Mouse (Mus musculus) bone marrow macrophage, adult 2 months (primary cell): ENCODE measurements around the gene Olfr1191-ps1. TPM values are rescaled to one million over a fixed set of nuclear protein-coding genes. Genes with fewer than 3 reads are reported as not detected.
"Not testable (repeated sequence)": the region's sequence is repeated elsewhere in the genome, so short reads cannot be mapped to it uniquely, and the experiment has no call there.

ENCODE experiments used
- H3K27ac ChIP-seq: 2 replicates; pipeline ENCODE4 v1.5.1; 2012; ENCODE audit warnings: low read depth, low read length; ENCODE audit not compliant: insufficient read depth
- H3K4me1 ChIP-seq: 2 replicates; pipeline ENCODE4 v1.6.1; 2012; ENCODE audit warnings: low read length; ENCODE audit not compliant: control insufficient read depth, insufficient read depth
- H3K4me3 ChIP-seq: 2 replicates; pipeline ENCODE4 v1.5.1; 2012; ENCODE audit warnings: mild to moderate bottlenecking, low read length, moderate library complexity; ENCODE audit not compliant: insufficient read depth
- CTCF ChIP-seq: IDR thresholded peaks from 2 replicates; pipeline ENCODE4 v1.5.1; 2012; ENCODE audit warnings: low read depth, mild to moderate bottlenecking, low read length, moderate library complexity
- POLR2A ChIP-seq: IDR thresholded peaks from 2 replicates; pipeline ENCODE4 v1.6.1; 2012; ENCODE audit warnings: mild to moderate bottlenecking, low read depth, low read length, borderline replicate concordance
- polyA plus RNA-seq: library from polyadenylated mRNA; stranded (reverse); fragments of >200 nt; gene quantifications from 2 replicates; pipeline ENCODE4 v1.2.4, GENCODE M21; 2012; ENCODE audit not compliant: missing spikeins, insufficient read depth, insufficient read length

The Olfr1191-ps1 gene
- 0.12 TPM in 1 of 2 replicates, not detected in the other for polyA plus RNA-seq

- H3K4me1 ChIP-seq, H3K4me3 ChIP-seq, H3K27ac ChIP-seq: not testable (repeated sequence)
These were observed at the start of gene Olfr1191-ps1 for GRCm38 (mm10) chr2:88640242-88640641. Gene Olfr1191-ps1 (plus strand): TSS chr2:88640542.

GRCm38 (mm10) chr2:88648209-88648608 lies 7.9 kb downstream of the Olfr1191-ps1 start, which contains the start of gene Olfr1192-ps1:
Gene Olfr1192-ps1 (plus strand): TSS chr2:88648509.
- H3K4me1 ChIP-seq = no peaks in the 10 kb centered on the region
- no peak within 1 kb of the TSS for H3K27ac ChIP-seq
- no peak within 1 kb of the TSS for H3K4me3 ChIP-seq
- no peak for TF ChIP-seq CTCF
- TF ChIP-seq POLR2A = no peak

- H3K4me3 ChIP-seq, H3K4me1 ChIP-seq, H3K27ac ChIP-seq: not testable (repeated sequence)
These were observed 35.0 kb downstream of the Olfr1191-ps1 start, which contains the start of gene Olfr1193 for GRCm38 (mm10) chr2:88675328-88675727. Gene Olfr1193 (plus strand): TSS chr2:88675628.

GRCm38 (mm10) chr2:88689087-88689486 lies 48.7 kb downstream of the Olfr1191-ps1 start, which contains the start of gene Olfr1195:
Gene Olfr1195 (minus strand): TSS chr2:88689187.
- TF ChIP-seq CTCF = no peak
- TF ChIP-seq POLR2A = no peak
- Histone ChIP-seq H3K4me3 (no peak within 1 kb of the TSS), H3K4me1 (no peaks in the 10 kb centered on the region), H3K27ac (no peak within 1 kb of the TSS)

Other genes starting within 250 kb of the Olfr1191-ps1 start
- not detected in 2 replicates for gene Olfr1179, start 234.1 kb upstream of the Olfr1191-ps1 start, polyA plus RNA-seq
- not detected in 2 replicates for gene Olfr1180, start 221.4 kb upstream of the Olfr1191-ps1 start, polyA plus RNA-seq
- not detected in 2 replicates for gene Olfr1181, start 214.4 kb upstream of the Olfr1191-ps1 start, polyA plus RNA-seq
- not detected in 2 replicates for gene Gm13757, start 191.4 kb upstream of the Olfr1191-ps1 start, polyA plus RNA-seq
- gene Olfr1183, start 185.7 kb upstream of the Olfr1191-ps1 start, polyA plus RNA-seq = 0.07 and 0.13 TPM in 2 replicates
- not detected in 2 replicates for gene Olfr1184, start 156.9 kb upstream of the Olfr1191-ps1 start, polyA plus RNA-seq
- not detected in 2 replicates for gene Olfr1185-ps1, start 147.2 kb upstream of the Olfr1191-ps1 start, polyA plus RNA-seq
- not detected in 2 replicates for gene Olfr1186, start 122.0 kb upstream of the Olfr1191-ps1 start, polyA plus RNA-seq
- gene Olfr1188, start 83.6 kb upstream of the Olfr1191-ps1 start, polyA plus RNA-seq = not detected in 2 replicates
- gene Olfr1189, start 54.1 kb upstream of the Olfr1191-ps1 start, polyA plus RNA-seq = not detected in 2 replicates
- 0.12 TPM in 1 of 2 replicates, not detected in the other for gene Olfr1192-ps1, start 8.0 kb downstream of the Olfr1191-ps1 start, polyA plus RNA-seq
- 0.45 TPM in 1 of 2 replicates, not detected in the other for gene Olfr1193, start 35.1 kb downstream of the Olfr1191-ps1 start, polyA plus RNA-seq
- gene Olfr1195, start 48.6 kb downstream of the Olfr1191-ps1 start, polyA plus RNA-seq = not detected in 2 replicates
- gene Olfr1196, start 64.1 kb downstream of the Olfr1191-ps1 start, polyA plus RNA-seq = not detected in 2 replicates
- gene Olfr1197, start 91.8 kb downstream of the Olfr1191-ps1 start, polyA plus RNA-seq = not detected in 2 replicates
- gene Olfr1198, start 110.8 kb downstream of the Olfr1191-ps1 start, polyA plus RNA-seq = not detected in 2 replicates
- gene Olfr1199, start 119.9 kb downstream of the Olfr1191-ps1 start, polyA plus RNA-seq = not detected in 2 replicates
- not detected in 2 replicates for gene Olfr1200, start 129.9 kb downstream of the Olfr1191-ps1 start, polyA plus RNA-seq
- gene Olfr1201, start 152.5 kb downstream of the Olfr1191-ps1 start, polyA plus RNA-seq = not detected in 2 replicates
- gene Olfr1202, start 174.0 kb downstream of the Olfr1191-ps1 start, polyA plus RNA-seq = not detected in 2 replicates
- not detected in 2 replicates for gene Olfr1205, start 189.2 kb downstream of the Olfr1191-ps1 start, polyA plus RNA-seq
- not detected in 2 replicates for gene Olfr1204, start 208.8 kb downstream of the Olfr1191-ps1 start, polyA plus RNA-seq
- gene Olfr1206, start 222.7 kb downstream of the Olfr1191-ps1 start, polyA plus RNA-seq = not detected in 2 replicates